Mouse (Mus musculus) thymus, adult 2 months (tissue): ENCODE data around the gene Piga.

Experiments used
- CTCF ChIP-seq: fragments of 200-500 bp; IDR thresholded peaks from 2 replicates; pipeline ENCODE4 v1.5.1; 2012; ENCODE audit warnings: mild to moderate bottlenecking, control low read depth, low read length, moderate library complexity, borderline replicate concordance; ENCODE audit not compliant: control insufficient read depth, poor library complexity, insufficient read depth; ENCODE audit errors: extremely low read depth
- POLR2A ChIP-seq: fragments of 200-500 bp; IDR thresholded peaks from 2 replicates; pipeline ENCODE4 v1.6.1; 2012; ENCODE audit warnings: mild to moderate bottlenecking, low read length, control low read depth, moderate library complexity; ENCODE audit not compliant: control insufficient read depth, poor library complexity, insufficient read depth; ENCODE audit errors: extremely low read depth

GRCm38 (mm10) chrX:164406133-164407022 lies 13.2 kb upstream of the Piga start:
- TF ChIP-seq CTCF = no peak
- TF ChIP-seq POLR2A = no peak
